Mouse (Mus musculus): ENCODE data around the gene Wnt1. TPM values are rescaled to one million over a fixed set of nuclear protein-coding genes. Genes with fewer than 3 reads are reported as not detected.

Gene Wnt1
- polyA plus RNA-seq, 1 experiment from 2014 or later = 13.7 TPM

DNA sequence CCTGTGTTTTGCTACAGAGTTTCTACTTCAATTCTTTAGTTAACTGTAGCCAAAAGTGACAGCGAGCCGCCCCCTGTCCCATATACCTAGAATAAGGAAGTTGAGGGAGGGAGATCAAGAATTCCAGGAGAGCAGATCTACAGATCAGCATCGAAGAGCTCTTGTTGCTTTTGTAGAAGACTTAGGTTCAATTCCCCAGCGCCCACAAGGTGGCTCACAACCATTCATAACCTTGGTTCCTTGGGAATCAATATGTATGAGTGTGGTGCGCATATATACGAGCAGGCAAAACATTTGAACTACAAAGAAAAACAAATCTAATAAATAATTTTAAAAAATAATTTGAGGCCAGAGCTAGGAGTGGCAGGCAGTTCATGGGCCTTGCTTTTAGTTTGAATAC is 8.5 kb upstream of the Wnt1 start:
- no peak overlapping the region for H3K4me3 ChIP-seq
- 29% methylated on average over 6 of the region's 6 CpGs for WGBS
- DNase-seq (ENCODE audit: low spot score) = no peak

DNA sequence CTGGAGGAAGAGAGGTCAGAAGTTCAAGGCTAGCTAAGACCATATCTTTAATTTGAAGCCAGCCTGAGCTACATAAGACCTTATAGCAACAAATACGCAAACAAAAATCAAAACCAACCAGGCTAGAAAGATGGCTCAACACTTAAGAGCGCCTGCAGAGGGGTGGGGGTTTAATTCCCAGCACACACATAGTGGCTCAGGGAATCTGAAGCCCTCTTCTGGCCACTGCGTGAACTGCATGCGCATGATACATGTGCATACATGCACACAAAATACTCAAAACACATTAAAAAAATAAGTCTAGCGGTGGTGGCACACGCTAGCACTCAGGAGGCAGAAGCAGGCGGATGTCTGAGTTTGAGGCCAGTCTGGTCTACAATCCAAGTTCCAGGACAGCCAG is 3.9 kb upstream of the Wnt1 start:
- DNase-seq (ENCODE audit: low spot score) = peak; percentile 53
- Histone ChIP-seq H3K27me3 (ENCODE audit: insufficient read depth, poor library complexity, severe bottlenecking) (peaks cover 96% of the 10 kb centered on the region), H3K4me3 (no peak overlapping the region), H3K9me3 (peaks cover 5% of the 10 kb centered on the region; the same call in 1 of the 2 replicates), H3K27ac (no peak overlapping the region), H3K4me1 (replicated peaks) (peaks cover 14% of the 10 kb centered on the region), H3K36me3 (no peaks in the 10 kb centered on the region)
- 35% methylated on average over 7 of the region's 7 CpGs for WGBS

More for the DNA sequence above, 8.5 kb upstream of the Wnt1 start:
- peaks cover 7% of the 10 kb centered on the region for H3K9me3 ChIP-seq
- H3K27ac ChIP-seq = no peak overlapping the region
- H3K4me1 ChIP-seq (replicated peaks) = peaks cover 38% of the 10 kb centered on the region
- no peaks in the 10 kb centered on the region for H3K36me3 ChIP-seq
- H3K27me3 ChIP-seq (ENCODE audit: insufficient read depth, poor library complexity, severe bottlenecking) = peaks cover 96% of the 10 kb centered on the region

DNA sequence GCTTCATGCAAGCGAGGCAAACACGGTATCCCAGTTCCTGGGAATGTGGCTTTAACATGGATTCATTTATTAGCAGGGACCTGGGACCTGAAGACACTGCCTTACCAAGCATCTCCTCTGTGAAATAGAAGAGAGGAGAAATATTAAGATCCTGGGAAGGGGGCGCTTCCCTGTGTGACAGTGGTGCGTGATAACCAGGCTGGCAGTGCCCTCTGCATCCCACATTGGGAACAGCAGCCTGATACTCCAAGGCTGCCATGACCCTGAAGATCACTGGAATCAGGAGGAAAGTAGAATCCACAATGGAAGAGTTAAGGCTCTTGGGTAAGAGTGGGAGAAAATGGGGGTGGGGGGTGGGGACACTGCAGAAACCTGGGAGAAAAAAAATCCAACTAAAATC is 1.7 kb upstream of the Wnt1 start:
- H3K27ac ChIP-seq = no peak overlapping the region
- WGBS = 40% methylated on average over 4 of the region's 4 CpGs
- H3K4me3 ChIP-seq = no peak overlapping the region
- peaks cover 96% of the 10 kb centered on the region for H3K27me3 ChIP-seq (ENCODE audit: insufficient read depth, poor library complexity, severe bottlenecking)
- peaks cover 34% of the 10 kb centered on the region for H3K4me1 ChIP-seq (replicated peaks)
- H3K36me3 ChIP-seq = no peaks in the 10 kb centered on the region
- peak; percentile 18 for DNase-seq (ENCODE audit: low spot score)
- peaks cover 5% of the 10 kb centered on the region; the same call in 1 of the 2 replicates for H3K9me3 ChIP-seq

DNA sequence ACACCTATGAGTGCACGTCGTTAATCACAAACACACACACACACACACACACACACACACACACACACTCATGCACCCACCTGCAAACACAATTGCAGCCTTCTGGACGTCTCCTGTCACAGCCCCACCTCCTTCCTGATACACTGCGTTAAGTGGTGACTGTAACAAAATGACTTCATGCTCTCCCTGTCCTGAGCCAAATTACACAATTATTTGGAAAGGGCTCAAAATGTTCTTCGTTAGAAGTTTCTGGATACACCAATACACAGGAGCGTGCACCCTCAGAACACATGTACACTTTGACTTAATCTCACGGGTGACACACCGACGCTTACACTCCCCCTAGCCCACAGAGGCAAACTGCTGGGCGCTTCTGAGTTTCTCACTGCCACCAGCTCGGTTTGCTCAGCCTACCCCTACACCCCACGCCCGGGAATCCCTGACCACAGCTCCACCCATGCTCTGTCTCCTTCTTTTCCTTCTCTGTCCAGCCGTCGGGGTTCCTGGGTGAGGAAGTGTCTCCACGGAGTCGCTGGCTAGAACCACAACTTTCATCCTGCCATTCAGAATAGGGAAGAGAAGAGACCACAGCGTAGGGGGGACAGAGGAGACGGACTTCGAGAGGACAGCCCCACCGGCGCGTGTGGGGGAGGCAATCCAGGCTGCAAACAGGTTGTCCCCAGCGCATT is 541 bp upstream of the Wnt1 start:
- Histone ChIP-seq H3K4me1 (replicated peaks) (peaks cover 46% of the 10 kb centered on the region), H3K4me3 (peak overlapping the region; percentile 45), H3K36me3 (no peaks in the 10 kb centered on the region), H3K27me3 (ENCODE audit: insufficient read depth, poor library complexity, severe bottlenecking) (peaks cover 100% of the 10 kb centered on the region), H3K9me3 (peaks cover 5% of the 10 kb centered on the region; the same call in 1 of the 2 replicates), H3K27ac (peak overlapping the region; percentile 59; the same call in 1 of the 2 replicates)
- 10% methylated on average over 24 of the region's 24 CpGs for WGBS
- no peak for DNase-seq (ENCODE audit: low spot score)

DNA sequence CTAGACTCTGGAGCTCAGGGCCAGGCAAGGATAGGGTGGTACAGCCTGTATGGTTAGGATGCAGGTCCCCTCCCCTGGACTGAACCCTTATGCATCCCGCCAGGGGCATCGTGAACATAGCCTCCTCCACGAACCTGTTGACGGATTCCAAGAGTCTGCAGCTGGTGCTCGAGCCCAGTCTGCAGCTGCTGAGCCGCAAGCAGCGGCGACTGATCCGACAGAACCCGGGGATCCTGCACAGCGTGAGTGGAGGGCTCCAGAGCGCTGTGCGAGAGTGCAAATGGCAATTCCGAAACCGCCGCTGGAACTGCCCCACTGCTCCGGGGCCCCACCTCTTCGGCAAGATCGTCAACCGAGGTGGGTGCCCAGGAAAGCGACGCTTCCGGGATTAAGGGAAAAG is 1.1 kb downstream of the Wnt1 start:
- H3K27me3 ChIP-seq (ENCODE audit: insufficient read depth, poor library complexity, severe bottlenecking) = peaks cover 100% of the 10 kb centered on the region
- H3K27ac ChIP-seq = peak overlapping the region; percentile 4; the same call in 1 of the 2 replicates
- H3K4me1 ChIP-seq (replicated peaks) = peaks cover 57% of the 10 kb centered on the region
- no peak for DNase-seq (ENCODE audit: low spot score)
- H3K9me3 ChIP-seq = peaks cover 1% of the 10 kb centered on the region; the same call in 1 of the 2 replicates
- H3K4me3 ChIP-seq = peak overlapping the region; percentile 45
- WGBS = under 1% methylated on average over 23 of the region's 23 CpGs
- no peaks in the 10 kb centered on the region for H3K36me3 ChIP-seq

DNA sequence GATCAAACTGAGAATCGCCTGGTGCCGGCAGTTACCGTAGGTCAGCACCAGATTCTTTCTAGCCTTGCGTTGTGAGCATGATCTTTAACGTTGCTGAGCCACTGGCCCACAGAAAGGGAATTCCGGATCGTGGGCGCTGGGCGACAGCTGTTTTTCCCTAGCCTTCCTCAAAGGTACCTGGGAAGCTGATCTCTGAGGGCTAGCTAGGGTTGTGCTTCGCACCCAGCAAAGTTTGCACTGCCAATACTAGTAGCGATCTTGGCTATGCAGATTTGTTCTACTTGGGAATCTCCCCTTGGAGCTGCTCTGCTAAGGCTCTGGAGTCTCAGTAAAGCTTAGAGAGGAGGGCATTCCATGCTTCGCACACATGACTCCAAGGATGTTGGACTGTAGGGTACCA is 1.6 kb downstream of the Wnt1 start:
- peaks cover 61% of the 10 kb centered on the region for H3K4me1 ChIP-seq (replicated peaks)
- under 1% methylated on average over 12 of the region's 12 CpGs for WGBS
- H3K27ac ChIP-seq = peak overlapping the region; percentile 4; the same call in 1 of the 2 replicates

DNA sequence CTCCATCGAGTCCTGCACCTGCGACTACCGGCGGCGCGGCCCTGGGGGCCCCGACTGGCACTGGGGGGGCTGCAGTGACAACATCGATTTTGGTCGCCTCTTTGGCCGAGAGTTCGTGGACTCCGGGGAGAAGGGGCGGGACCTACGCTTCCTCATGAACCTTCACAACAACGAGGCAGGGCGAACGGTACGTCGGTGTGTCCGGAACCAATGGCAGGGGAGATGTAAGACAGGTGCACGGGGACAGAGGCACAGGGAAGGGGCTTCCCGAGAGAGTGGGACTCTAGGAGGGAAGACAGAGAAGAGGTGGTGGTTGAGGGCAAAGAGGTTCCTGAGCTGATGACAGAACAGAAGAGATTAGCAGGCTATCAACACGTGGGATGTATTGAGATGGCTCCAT is 2.1 kb downstream of the Wnt1 start:
- H3K9me3 ChIP-seq = no peaks in the 10 kb centered on the region
- H3K4me1 ChIP-seq (replicated peaks) = peaks cover 67% of the 10 kb centered on the region
- no peaks in the 10 kb centered on the region for H3K36me3 ChIP-seq
- DNase-seq (ENCODE audit: low spot score) = no peak
- H3K27ac ChIP-seq = peak overlapping the region; percentile 4; the same call in 1 of the 2 replicates
- H3K27me3 ChIP-seq (ENCODE audit: insufficient read depth, poor library complexity, severe bottlenecking) = peaks cover 100% of the 10 kb centered on the region
- WGBS = under 1% methylated on average over 23 of the region's 23 CpGs
- peak overlapping the region; percentile 45 for H3K4me3 ChIP-seq

More for the DNA sequence above, 1.6 kb downstream of the Wnt1 start:
- no peaks in the 10 kb centered on the region for H3K9me3 ChIP-seq
- H3K4me3 ChIP-seq = peak overlapping the region; percentile 45
- peaks cover 100% of the 10 kb centered on the region for H3K27me3 ChIP-seq (ENCODE audit: insufficient read depth, poor library complexity, severe bottlenecking)
- no peak for DNase-seq (ENCODE audit: low spot score)
- no peaks in the 10 kb centered on the region for H3K36me3 ChIP-seq

DNA sequence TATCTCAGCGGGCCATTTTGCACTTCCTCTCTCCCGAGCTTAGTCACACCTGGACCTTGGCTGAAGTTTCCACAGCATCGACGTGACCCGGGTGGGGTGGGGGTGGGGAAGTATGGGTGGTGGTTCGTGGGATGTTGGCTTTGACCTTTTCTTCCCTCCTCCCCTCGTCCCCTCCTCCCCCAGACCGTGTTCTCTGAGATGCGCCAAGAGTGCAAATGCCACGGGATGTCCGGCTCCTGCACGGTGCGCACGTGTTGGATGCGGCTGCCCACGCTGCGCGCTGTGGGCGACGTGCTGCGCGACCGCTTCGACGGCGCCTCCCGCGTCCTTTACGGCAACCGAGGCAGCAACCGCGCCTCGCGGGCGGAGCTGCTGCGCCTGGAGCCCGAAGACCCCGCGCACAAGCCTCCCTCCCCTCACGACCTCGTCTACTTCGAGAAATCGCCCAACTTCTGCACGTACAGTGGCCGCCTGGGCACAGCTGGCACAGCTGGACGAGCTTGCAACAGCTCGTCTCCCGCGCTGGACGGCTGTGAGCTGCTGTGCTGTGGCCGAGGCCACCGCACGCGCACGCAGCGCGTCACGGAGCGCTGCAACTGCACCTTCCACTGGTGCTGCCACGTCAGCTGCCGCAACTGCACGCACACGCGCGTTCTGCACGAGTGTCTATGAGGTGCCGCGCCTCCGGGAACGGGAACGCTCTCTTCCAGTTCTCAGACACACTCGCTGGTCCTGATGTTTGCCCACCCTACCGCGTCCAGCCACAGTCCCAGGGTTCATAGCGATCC is 2.8 kb downstream of the Wnt1 start:
- Histone ChIP-seq H3K27ac (peak overlapping the region; percentile 53), H3K4me1 (replicated peaks) (peaks cover 73% of the 10 kb centered on the region), H3K9me3 (no peaks in the 10 kb centered on the region), H3K4me3 (peak overlapping the region; percentile 45), H3K27me3 (ENCODE audit: insufficient read depth, poor library complexity, severe bottlenecking) (peaks cover 100% of the 10 kb centered on the region), H3K36me3 (no peaks in the 10 kb centered on the region)
- 2% methylated on average over 75 of the region's 75 CpGs for WGBS
- DNase-seq (ENCODE audit: low spot score) = peak; percentile 15

DNA sequence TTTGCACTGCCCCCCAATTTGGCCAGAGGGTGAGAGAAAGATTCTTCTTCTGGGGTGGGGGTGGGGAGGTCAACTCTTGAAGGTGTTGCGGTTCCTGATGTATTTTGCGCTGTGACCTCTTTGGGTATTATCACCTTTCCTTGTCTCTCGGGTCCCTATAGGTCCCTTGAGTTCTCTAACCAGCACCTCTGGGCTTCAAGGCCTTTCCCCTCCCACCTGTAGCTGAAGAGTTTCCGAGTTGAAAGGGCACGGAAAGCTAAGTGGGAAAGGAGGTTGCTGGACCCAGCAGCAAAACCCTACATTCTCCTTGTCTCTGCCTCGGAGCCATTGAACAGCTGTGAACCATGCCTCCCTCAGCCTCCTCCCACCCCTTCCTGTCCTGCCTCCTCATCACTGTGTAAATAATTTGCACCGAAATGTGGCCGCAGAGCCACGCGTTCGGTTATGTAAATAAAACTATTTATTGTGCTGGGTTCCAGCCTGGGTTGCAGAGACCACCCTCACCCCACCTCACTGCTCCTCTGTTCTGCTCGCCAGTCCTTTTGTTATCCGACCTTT is 3.6 kb downstream of the Wnt1 start:
- peak overlapping the region; percentile 45 for H3K4me3 ChIP-seq
- peaks cover 81% of the 10 kb centered on the region for H3K4me1 ChIP-seq (replicated peaks)
- peaks cover 100% of the 10 kb centered on the region for H3K27me3 ChIP-seq (ENCODE audit: insufficient read depth, poor library complexity, severe bottlenecking)
- 0 out of 2 replicates have a peak overlapping the region, but pooled peaks have one; percentile 53 for H3K27ac ChIP-seq
- H3K36me3 ChIP-seq = no peaks in the 10 kb centered on the region
- WGBS = 4% methylated on average over 13 of the region's 13 CpGs
- peak; percentile 28 for DNase-seq (ENCODE audit: low spot score)
- no peaks in the 10 kb centered on the region for H3K9me3 ChIP-seq

DNA sequence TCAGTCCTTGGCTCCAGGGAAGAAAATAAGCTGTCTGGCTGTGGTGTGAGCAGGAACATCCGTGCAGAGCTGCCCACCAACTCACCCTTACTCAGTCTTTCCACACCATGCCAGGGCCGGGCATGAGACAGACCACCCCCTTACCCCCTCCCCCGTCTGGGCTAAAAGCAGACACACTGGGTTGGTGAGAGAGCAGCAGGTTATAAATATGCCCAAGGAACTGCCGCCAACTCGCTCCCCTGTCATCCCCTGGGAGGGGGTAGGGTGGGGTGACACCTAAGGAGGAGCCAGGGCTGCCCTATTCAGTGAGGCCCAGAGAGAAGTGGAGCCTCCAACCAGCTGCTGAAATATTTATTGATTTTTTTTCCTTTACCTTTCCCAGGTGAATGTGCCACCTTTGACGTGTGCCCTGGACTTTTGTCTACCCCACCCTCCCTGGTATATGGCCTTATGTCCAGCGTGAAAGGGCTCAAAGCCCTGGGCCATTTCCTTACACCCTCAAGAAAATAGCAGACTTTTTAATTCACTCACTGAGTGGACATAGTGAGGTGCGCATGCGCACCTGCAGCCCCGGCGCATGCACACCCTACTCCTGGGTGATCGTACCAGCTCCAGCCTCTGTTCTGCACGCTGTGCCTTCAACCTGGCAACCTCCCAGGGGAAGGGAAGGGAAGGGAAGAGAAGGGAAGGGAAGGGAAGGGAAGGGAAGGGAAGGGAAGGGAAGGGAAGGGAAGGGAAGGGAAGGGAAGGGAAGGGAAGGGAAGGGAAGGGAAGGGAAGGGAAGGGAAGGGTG is 7.3 kb downstream of the Wnt1 start:
- WGBS = 5% methylated on average over 13 of the region's 13 CpGs
- H3K9me3 ChIP-seq = no peaks in the 10 kb centered on the region
- peaks cover 100% of the 10 kb centered on the region for H3K27me3 ChIP-seq (ENCODE audit: insufficient read depth, poor library complexity, severe bottlenecking)
- peak; percentile 21 for DNase-seq (ENCODE audit: low spot score)
- H3K4me1 ChIP-seq (replicated peaks) = peaks cover 76% of the 10 kb centered on the region
- no peaks in the 10 kb centered on the region for H3K36me3 ChIP-seq
- peak overlapping the region; percentile 27 for H3K4me3 ChIP-seq
- peak overlapping the region; percentile 68 for H3K27ac ChIP-seq

DNA sequence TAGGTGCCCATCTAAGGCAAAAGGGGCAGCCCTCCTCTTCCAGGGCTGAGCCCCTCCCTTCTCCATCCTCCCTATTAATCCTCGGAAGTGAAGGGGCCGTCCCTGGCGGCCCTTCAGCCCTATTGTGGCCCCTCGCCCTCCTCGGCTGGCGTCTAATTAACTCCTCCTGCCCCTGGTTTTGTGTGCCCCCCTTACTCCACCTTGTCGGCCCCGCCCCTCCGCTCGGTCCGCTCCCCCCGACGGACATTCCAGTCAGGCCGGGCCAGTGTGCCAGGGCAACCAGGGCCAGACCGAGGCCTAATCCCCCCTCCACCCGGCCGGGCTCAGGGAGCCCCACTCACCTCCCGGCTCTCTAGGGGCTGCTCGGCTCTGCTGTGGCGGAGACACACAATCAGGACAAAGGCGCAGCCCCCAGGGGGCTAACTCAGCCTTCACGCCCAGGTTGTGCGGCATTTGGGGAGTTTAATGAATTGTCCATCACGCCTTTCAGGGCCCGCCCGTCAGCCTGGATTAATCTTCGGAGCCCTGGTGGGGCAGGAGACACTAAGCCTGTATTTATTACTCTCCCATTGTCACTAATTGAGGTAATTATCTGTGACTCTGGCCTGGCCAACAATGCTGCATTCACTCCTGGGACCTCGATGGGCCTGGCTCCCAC is 8.3 kb downstream of the Wnt1 start:
- Histone ChIP-seq H3K36me3 (no peaks in the 10 kb centered on the region), H3K27me3 (ENCODE audit: insufficient read depth, poor library complexity, severe bottlenecking) (peaks cover 100% of the 10 kb centered on the region), H3K9me3 (no peaks in the 10 kb centered on the region), H3K27ac (peak overlapping the region; percentile 68; the same call in 1 of the 2 replicates), H3K4me3 (peak overlapping the region; percentile 27), H3K4me1 (replicated peaks) (peaks cover 68% of the 10 kb centered on the region)
- DNase-seq (ENCODE audit: low spot score) = peak; percentile 92
- WGBS = 2% methylated on average over 28 of the region's 28 CpGs

DNA sequence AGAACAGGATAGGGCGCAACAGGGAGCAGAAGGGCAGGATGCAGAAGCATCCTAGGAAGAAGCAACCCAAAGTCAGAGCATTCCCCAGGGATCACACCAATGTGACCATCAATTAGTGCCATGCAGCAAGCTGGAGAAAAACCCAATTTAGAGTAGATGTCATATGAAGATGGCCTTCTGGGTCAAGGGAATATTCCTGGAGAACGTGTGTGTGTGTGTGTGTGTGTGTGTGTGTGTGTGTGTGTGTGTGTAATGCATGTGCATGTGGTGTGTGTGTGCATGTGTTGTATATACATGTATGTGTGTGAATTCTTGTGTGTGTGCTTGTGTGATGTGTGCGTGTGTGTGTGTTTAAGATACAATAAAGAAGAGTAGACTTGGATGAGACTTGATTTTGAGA is 9.2 kb downstream of the Wnt1 start:
- 40% methylated on average over 3 of the region's 3 CpGs for WGBS
- H3K36me3 ChIP-seq = no peaks in the 10 kb centered on the region
- H3K27ac ChIP-seq = peak overlapping the region; percentile 68
- H3K4me3 ChIP-seq = no peak overlapping the region
- peaks cover 100% of the 10 kb centered on the region for H3K27me3 ChIP-seq (ENCODE audit: insufficient read depth, poor library complexity, severe bottlenecking)
- no peak for DNase-seq (ENCODE audit: low spot score)
- H3K9me3 ChIP-seq = no peaks in the 10 kb centered on the region
- peaks cover 66% of the 10 kb centered on the region for H3K4me1 ChIP-seq (replicated peaks)
